Mouse (Mus musculus): ENCODE data around the gene Kbtbd2.

Kbtbd2 gene

DNA sequence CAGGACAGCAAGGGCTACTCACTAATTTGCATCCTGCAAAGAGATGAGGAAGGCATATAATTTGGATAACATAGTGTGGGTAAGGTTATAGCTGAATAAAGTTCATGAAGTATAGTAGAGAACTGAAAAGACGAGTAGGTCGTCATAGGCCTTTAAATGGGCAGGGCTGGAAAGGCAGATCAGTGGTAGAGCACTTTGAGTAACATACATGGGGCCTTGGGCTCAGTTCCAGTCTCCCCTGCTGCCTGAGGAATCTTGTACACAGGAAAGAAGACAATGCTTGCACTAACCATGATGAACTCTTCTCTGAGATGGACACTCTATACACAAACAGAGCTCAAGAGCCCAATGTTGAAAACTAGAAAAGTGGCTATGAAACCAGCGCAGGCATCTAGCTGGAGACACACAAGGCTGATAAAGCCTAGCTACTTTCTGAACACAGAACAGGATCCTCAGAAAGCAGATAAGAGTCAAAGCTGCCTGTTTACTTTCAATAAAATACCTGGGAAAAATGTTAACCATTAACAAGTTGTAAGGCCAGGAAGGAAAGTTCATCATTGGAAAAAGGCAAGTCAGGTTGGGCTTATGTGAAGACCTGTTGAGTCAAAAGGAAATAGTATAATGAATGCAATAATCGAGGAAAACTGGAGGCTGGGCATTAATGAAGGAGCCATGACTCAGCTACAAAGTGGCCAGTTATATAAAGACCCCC is 13.9 kb downstream of the Kbtbd2 start:
- no peak for DNase-seq

- no peak for DNase-seq
Observed at GRCm38 (mm10) chr6:56779636-56780035, 18.0 kb downstream of the Kbtbd2 start.

GRCm38 (mm10) chr6:56775816-56776215 is 21.8 kb downstream of the Kbtbd2 start:
- DNase-seq = no peak

DNA sequence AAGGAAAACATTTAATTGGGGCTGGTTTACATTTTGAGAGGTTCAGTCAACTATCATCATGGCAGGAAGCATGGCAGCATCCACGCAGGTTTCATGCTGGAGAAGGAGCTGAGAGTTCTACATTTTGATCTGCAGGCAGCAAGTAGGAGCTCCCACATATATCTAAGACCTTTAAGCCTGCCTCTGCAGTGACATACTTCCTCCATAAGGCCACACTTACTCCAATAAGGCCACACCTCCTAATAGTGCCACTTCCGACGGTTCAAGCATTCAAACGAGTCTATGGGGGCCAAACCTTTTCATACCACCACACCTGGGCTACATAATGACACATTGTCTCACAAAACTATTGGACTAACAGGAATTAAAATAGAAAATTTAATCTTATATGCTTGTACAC is 31.9 kb downstream of the Kbtbd2 start:
- DNase-seq = no peak

- DNase-seq = no peak
Observed at GRCm38 (mm10) chr6:56765265-56765664, 32.3 kb downstream of the Kbtbd2 start.

DNA sequence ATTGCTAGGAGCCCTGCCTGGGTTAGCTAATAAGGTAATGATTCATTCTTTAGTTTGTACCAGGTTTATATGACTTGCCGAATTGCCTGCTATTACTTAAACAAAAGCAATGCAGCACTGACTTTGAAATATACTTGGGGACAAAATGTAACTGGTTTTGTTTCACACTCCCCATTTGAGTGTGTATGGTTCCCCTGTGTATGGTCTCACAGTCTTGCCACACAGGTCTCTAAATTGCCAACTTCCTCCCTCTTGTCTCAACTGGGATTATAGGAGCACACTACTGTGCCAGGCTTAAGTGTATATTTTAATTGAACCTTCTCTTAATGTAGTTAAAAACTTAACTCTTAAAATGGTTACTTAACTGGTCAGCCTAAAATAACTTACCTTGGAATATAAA is 38.3 kb downstream of the Kbtbd2 start:
- no peak for DNase-seq

DNA sequence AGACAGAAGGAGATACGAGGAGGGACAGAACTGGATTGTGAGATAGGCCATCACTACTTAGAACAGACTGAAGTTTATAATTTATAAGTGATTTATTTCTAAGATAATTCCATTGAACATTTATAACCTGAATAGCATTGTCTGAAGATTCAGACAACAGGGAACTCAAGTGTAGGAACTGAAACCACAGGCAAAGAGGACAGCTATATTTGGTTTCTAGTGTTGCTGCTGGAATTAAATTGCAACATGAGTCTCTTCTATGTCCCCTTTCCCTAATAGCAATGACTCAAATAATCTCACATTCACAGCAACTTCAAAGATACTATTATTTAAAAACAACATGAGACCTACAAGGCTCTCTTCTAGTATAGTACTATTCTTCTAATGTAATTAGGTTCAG is 41.5 kb downstream of the Kbtbd2 start:
- no peak for DNase-seq

DNA sequence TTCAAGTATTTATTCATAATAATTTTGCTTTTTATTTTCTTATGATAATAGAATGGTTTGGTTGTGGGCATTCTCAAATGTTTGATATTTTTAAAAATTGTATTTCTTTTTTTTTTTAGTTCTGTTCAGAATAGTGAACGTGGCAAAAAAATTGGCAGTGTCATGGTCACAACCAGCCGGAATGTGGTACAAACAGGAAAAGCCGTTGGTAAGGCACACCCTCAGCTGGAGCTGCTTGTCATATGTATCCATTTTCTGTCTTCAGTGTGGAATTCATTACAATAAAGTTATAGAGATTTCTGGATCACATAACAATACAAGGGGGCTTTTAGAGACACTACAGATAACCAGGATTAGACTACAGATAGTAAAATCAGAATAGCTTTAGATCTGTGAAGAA is 43.9 kb downstream of the Kbtbd2 start:
- no peak for DNase-seq

- no peak for DNase-seq
Observed at GRCm38 (mm10) chr6:56745950-56746543, 51.6 kb downstream of the Kbtbd2 start.

GRCm38 (mm10) chr6:56732545-56732944 is 65.1 kb downstream of the Kbtbd2 start:
- no peak for DNase-seq

Measured in cerebellum, adult 8-10 months (tissue).